Mouse (Mus musculus): ENCODE data around the gene Tceal5.

Tceal5 gene

DNA sequence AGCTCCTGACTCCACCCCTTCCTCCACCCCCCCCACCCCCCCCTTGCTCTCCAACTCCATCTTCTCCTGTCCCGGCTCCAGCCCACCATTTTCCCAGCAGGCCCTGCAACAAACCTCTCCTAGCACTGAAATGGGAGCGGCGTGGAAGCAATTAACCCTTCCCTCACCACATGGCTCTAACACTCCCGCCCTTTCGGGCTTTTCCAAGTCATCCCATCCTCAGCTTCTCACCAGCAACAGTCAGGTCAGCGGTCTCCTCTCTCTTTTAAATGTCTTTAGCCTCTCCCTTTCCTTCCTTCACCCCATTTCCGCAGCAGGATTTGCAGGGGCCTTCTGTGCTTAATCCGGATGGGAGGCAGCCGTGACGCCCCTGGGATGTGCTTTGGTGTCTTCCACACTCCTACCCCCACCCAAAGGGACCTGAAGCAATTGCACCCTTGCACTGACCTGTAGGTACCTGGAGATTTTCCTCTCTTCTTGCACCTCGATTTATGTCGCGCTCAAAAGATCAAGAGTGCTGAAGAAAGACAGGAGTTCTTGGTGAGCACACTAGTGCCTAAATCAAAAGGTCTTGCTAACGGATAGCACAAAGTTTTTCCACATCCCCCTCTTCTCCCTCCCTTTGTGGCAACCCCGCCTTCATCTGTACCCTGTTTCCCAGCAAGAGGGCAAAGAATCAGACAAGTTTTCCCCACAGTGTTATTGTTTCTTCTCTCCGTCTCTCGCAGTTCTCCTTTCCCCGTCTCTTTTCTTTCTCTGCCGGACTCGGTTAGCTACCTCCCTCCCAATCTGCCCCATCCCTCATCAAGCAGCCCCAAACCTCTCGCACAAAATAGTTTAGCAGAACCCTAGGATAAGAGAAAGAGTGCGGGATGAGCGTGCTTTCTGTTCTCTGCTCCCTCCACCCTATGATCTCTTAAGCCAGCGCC, 32.2 kb downstream of the Tceal5 start:
- peak; percentile 51 for DNase-seq

DNA sequence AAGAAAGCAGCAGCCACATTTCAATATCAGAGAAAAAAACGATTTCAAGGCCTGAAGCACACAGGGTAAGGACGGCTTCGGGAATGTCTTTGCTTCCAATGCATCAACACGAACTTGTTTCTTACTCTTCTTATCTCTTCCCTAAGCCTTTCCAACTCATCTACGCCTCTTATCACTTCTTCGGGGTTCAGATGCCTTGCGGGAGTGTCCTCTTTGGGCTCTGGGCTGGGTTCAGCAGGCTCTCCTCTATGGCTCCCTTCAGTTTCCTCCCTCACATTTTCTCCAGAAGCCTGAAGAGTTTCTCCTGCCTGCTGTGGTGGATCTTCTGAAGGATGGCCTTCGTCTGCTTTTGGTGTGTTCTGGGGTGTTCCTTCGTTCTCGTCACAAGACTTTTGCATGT, 33.1 kb downstream of the Tceal5 start:
- DNase-seq = no peak
